Mouse (Mus musculus): ENCODE measurements around the gene Srrd. TPM values are rescaled to one million over a fixed set of nuclear protein-coding genes. Genes with fewer than 3 reads are reported as not detected.

Srrd gene
- total and polyA plus RNA-seq, 3 experiments = 36.5 to 49.3 TPM; not detected in 1

GRCm38 (mm10) chr5:112344092-112344960 lies 1.5 kb upstream of the Srrd start:
- Histone ChIP-seq H3K36me3 (ENCODE audit: control insufficient read depth in 1 of 2, insufficient read depth in 2 of 2, low read length in 2 of 2) (peaks cover 0 to 10% of the 10 kb centered on the region in 2 experiments; a peak in 2 of 4 replicates), H3K27me3 (ENCODE audit: control insufficient read depth in 1 of 2, insufficient read depth in 2 of 2, low read length in 2 of 2) (no peaks in the 10 kb centered on the region), H3K9me3 (replicated peaks; ENCODE audit: insufficient read depth, low read length) (no peaks in the 10 kb centered on the region), H3K27ac (ENCODE audit: control insufficient read depth, low read depth, low read length) (no peak overlapping the region), H3K79me2 (ENCODE audit: control insufficient read depth, insufficient read depth, low read length, poor library complexity) (peaks cover 20% of the 10 kb centered on the region), H3K9ac (ENCODE audit: control insufficient read depth, low read depth, low read length, poor library complexity, severe bottlenecking) (0 out of 2 replicates have a peak overlapping the region, but pooled peaks have one; percentile 0), H3K4me3 (ENCODE audit: control insufficient read depth in 1 of 2, insufficient read depth in 1 of 2, low read depth in 2 of 2, low read length in 2 of 2) (no peak overlapping the region), H3K4me1 (ENCODE audit: control insufficient read depth in 1 of 2, insufficient read depth in 2 of 2, low read length in 2 of 2) (peaks cover 0 to 20% of the 10 kb centered on the region in 2 experiments; a peak in 3 of 4 replicates)
- no peak for TF ChIP-seq ETS1 (IDR thresholded peaks at IDR 0.05; ENCODE audit: low read depth, low read length)
- no peak for DNase-seq (ENCODE audit: low read depth, low spot score)

DNA sequence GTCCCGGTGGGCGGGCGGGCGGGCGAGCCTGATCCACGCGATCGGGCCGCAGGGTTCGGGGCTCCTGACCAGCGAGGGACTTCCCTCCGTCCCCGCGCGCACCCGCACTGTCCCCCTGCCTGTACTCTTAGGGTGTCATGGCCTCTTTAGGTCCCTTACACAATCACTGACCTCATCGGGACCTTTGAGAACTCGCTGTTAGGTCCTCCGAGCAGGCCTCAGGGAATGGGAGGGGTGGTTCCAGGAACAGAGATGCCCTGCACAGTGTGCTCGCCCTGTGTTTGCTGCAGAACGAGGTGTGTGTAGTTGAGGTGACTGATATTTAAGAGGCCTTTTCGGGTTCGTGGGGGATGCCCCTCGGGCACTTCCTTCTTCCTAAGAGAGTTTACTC lies 360 bp upstream of the Srrd start:
- Histone ChIP-seq H3K79me2 (ENCODE audit: control insufficient read depth, insufficient read depth, low read length, poor library complexity) (peaks cover 20% of the 10 kb centered on the region), H3K36me3 (ENCODE audit: control insufficient read depth in 1 of 2, insufficient read depth in 2 of 2, low read length in 2 of 2) (peaks cover 0 to 10% of the 10 kb centered on the region in 2 experiments; a peak in 2 of 4 replicates), H3K4me3 (ENCODE audit: control insufficient read depth in 1 of 2, insufficient read depth in 1 of 2, low read depth in 2 of 2, low read length in 2 of 2) (peak overlapping the region; percentile 82 to 98), H3K27ac (ENCODE audit: control insufficient read depth, low read depth, low read length) (peak overlapping the region; percentile 5; the same call in 1 of the 2 replicates), H3K4me1 (ENCODE audit: control insufficient read depth in 1 of 2, insufficient read depth in 2 of 2, low read length in 2 of 2) (peaks cover 0 to 20% of the 10 kb centered on the region in 2 experiments; a peak in 3 of 4 replicates), H3K9me3 (replicated peaks; ENCODE audit: insufficient read depth, low read length) (no peaks in the 10 kb centered on the region), H3K9ac (ENCODE audit: control insufficient read depth, low read depth, low read length, poor library complexity, severe bottlenecking) (peak overlapping the region; percentile 90), H3K27me3 (ENCODE audit: control insufficient read depth in 1 of 2, insufficient read depth in 2 of 2, low read length in 2 of 2) (no peaks in the 10 kb centered on the region)
- peak; percentile 66 for DNase-seq (ENCODE audit: low read depth, low spot score)
- TF ChIP-seq HCFC1 (IDR thresholded peaks at IDR 0.05; ENCODE audit: low read depth, low read length) = no peak
- no peak for TF ChIP-seq EP300 (IDR thresholded peaks at IDR 0.05; ENCODE audit: low read depth in 1 of 2, low read length in 2 of 2)
- peak in 1 of 2 experiments; percentile 27; a peak in 1 of 4 replicates for TF ChIP-seq POLR2A (IDR thresholded peaks at IDR 0.05; ENCODE audit: control insufficient read depth in 1 of 2, insufficient read depth in 1 of 2, low read depth in 1 of 2, low read length in 2 of 2, poor library complexity in 1 of 2)

DNA sequence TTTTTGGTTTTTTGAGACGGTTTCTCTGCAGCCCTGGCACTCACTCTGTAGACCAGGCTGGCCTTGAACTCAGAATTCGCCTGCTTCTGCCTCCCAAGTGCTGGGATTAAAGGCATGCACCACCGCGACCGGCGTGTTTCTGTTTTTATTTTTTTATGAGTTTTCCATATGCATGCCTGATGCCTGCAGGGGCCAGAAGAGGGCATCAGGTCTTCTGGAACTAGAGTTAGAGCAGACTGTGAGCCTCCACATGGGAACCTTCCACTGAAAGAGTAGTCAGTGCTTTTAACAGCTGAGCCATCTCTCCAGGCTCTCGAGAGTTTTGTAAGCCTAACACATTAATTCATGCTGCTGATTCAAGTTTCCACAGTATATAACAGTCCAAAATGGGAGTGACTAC lies 3.6 kb downstream of the Srrd start:
- no peak for DNase-seq (ENCODE audit: low read depth, low spot score)

More for the DNA sequence above, 3.6 kb downstream of the Srrd start:
- Histone ChIP-seq H3K36me3 (ENCODE audit: control insufficient read depth in 1 of 2, insufficient read depth in 2 of 2, low read length in 2 of 2) (peaks cover 2 to 10% of the 10 kb centered on the region in 2 experiments), H3K27ac (ENCODE audit: control insufficient read depth, low read depth, low read length) (no peak overlapping the region), H3K9me3 (replicated peaks; ENCODE audit: insufficient read depth, low read length) (no peaks in the 10 kb centered on the region), H3K9ac (ENCODE audit: control insufficient read depth, low read depth, low read length, poor library complexity, severe bottlenecking) (no peak overlapping the region), H3K4me1 (ENCODE audit: control insufficient read depth in 1 of 2, insufficient read depth in 2 of 2, low read length in 2 of 2) (peaks cover 0 to 13% of the 10 kb centered on the region in 2 experiments; a peak in 3 of 4 replicates), H3K79me2 (ENCODE audit: control insufficient read depth, insufficient read depth, low read length, poor library complexity) (peaks cover 15% of the 10 kb centered on the region), H3K4me3 (ENCODE audit: control insufficient read depth in 1 of 2, insufficient read depth in 1 of 2, low read depth in 2 of 2, low read length in 2 of 2) (no peak overlapping the region), H3K27me3 (ENCODE audit: control insufficient read depth in 1 of 2, insufficient read depth in 2 of 2, low read length in 2 of 2) (no peaks in the 10 kb centered on the region)
- no peak for TF ChIP-seq ZKSCAN1 (IDR thresholded peaks at IDR 0.05; ENCODE audit: low read depth, low read length)
- no peak for TF ChIP-seq USF2 (IDR thresholded peaks at IDR 0.05; ENCODE audit: borderline replicate concordance in 1 of 2, insufficient read depth in 1 of 2, low read depth in 1 of 2, low read length in 2 of 2)
- no peak for TF ChIP-seq CHD2 (IDR thresholded peaks at IDR 0.05; ENCODE audit: low read length)
- no peak for TF ChIP-seq ELF1 (IDR thresholded peaks at IDR 0.05; ENCODE audit: low read depth, low read length)
- no peak for TF ChIP-seq ZNF384 (IDR thresholded peaks at IDR 0.05; ENCODE audit: low read depth, low read length)
- TF ChIP-seq MAFK (IDR thresholded peaks at IDR 0.05; ENCODE audit: borderline replicate concordance, low read depth, low read length) = no peak
- no peak for TF ChIP-seq TCF12 (IDR thresholded peaks at IDR 0.05; ENCODE audit: low read depth, low read length)
- TF ChIP-seq TAL1 (IDR thresholded peaks at IDR 0.05; ENCODE audit: low read length) = no peak
- no peak for TF ChIP-seq POLR2AphosphoS2 (IDR thresholded peaks at IDR 0.05; ENCODE audit: low read length)
- no peak for TF ChIP-seq POLR2AphosphoS5 (IDR thresholded peaks at IDR 0.05; ENCODE audit: borderline replicate concordance, low read depth, low read length)

Data from MEL (cell line).